Mouse (Mus musculus): ENCODE results near the gene Hs2st1. TPM values are rescaled to one million over a fixed set of nuclear protein-coding genes. Genes with fewer than 3 reads are reported as not detected.

Gene Hs2st1
- total RNA-seq, 2 experiments from 2014 or later = 56.2 to 58.7 TPM

GRCm38 (mm10) chr3:144467521-144467920 lies 102.5 kb downstream of the Hs2st1 start:
- intact Hi-C loops (cut with DNase I) = no loop called here
- DNase-seq (ENCODE audit: low spot score in 2 of 2) = no peak

- no peak for DNase-seq (ENCODE audit: low spot score in 2 of 2)
- intact Hi-C loops (cut with DNase I) = no loop called here
Measured at GRCm38 (mm10) chr3:144466108-144466678, 103.8 kb downstream of the Hs2st1 start.

- DNase-seq (ENCODE audit: low spot score in 2 of 2) = no peak
- intact Hi-C loops (cut with DNase I) = no loop called here
Measured at GRCm38 (mm10) chr3:144462679-144463078, 107.3 kb downstream of the Hs2st1 start.

GRCm38 (mm10) chr3:144460183-144460788 lies 109.7 kb downstream of the Hs2st1 start:
- intact Hi-C loops (cut with DNase I) = no loop called here
- no peak for DNase-seq (ENCODE audit: low spot score in 2 of 2)

- intact Hi-C loops (cut with DNase I) = loop anchor here (10.0 kb wide), 1 partner anchor 236 kb away; no protein-coding TSS in a partner anchor
- DNase-seq (ENCODE audit: low spot score in 2 of 2) = no peak
Measured at GRCm38 (mm10) chr3:144459285-144459697, 110.7 kb downstream of the Hs2st1 start.

GRCm38 (mm10) chr3:144453701-144454430 lies 116.1 kb downstream of the Hs2st1 start:
- no peak for DNase-seq (ENCODE audit: low spot score in 2 of 2)
- intact Hi-C loops (cut with DNase I) = loop anchor here (2.0 to 10.0 kb wide), 4 partner anchors 113 to 263 kb away; no protein-coding TSS in a partner anchor

GRCm38 (mm10) chr3:144448977-144449376 lies 121.0 kb downstream of the Hs2st1 start:
- intact Hi-C loops (cut with DNase I) = no loop called here
- no peak for DNase-seq (ENCODE audit: low spot score in 2 of 2)

- intact Hi-C loops (cut with DNase I) = no loop called here
- DNase-seq (ENCODE audit: low spot score in 2 of 2) = no peak
Measured at GRCm38 (mm10) chr3:144447917-144448316, 122.1 kb downstream of the Hs2st1 start.

GRCm38 (mm10) chr3:144446081-144446634 lies 123.8 kb downstream of the Hs2st1 start:
- intact Hi-C loops (cut with DNase I) = no loop called here
- DNase-seq (ENCODE audit: low spot score in 2 of 2) = no peak

GRCm38 (mm10) chr3:144437871-144438398 lies 132.0 kb downstream of the Hs2st1 start:
- intact Hi-C loops (cut with DNase I) = no loop called here
- DNase-seq (ENCODE audit: low spot score in 2 of 2) = no peak

- DNase-seq (ENCODE audit: low spot score in 2 of 2) = no peak
- intact Hi-C loops (cut with DNase I) = no loop called here
Measured at GRCm38 (mm10) chr3:144436076-144436475, 133.9 kb downstream of the Hs2st1 start.

- intact Hi-C loops (cut with DNase I) = no loop called here
- DNase-seq (ENCODE audit: low spot score in 2 of 2) = no peak
Measured at GRCm38 (mm10) chr3:144435281-144435680, 134.7 kb downstream of the Hs2st1 start.

GRCm38 (mm10) chr3:144434276-144434675 lies 135.7 kb downstream of the Hs2st1 start:
- DNase-seq (ENCODE audit: low spot score in 2 of 2) = no peak
- intact Hi-C loops (cut with DNase I) = no loop called here

- intact Hi-C loops (cut with DNase I) = no loop called here
- DNase-seq (ENCODE audit: low spot score in 2 of 2) = no peak
Measured at GRCm38 (mm10) chr3:144433039-144433438, 136.9 kb downstream of the Hs2st1 start.

GRCm38 (mm10) chr3:144432143-144432577 lies 137.8 kb downstream of the Hs2st1 start:
- no peak for DNase-seq (ENCODE audit: low spot score in 2 of 2)

GRCm38 (mm10) chr3:144428514-144429431 lies 141.2 kb downstream of the Hs2st1 start:
- no peak for DNase-seq (ENCODE audit: low spot score in 2 of 2)
- intact Hi-C loops (cut with DNase I) = no loop called here

More at GRCm38 (mm10) chr3:144432143-144432577, 137.8 kb downstream of the Hs2st1 start:
- intact Hi-C loops (cut with DNase I) = no loop called here

GRCm38 (mm10) chr3:144425041-144425448 lies 144.9 kb downstream of the Hs2st1 start:
- DNase-seq (ENCODE audit: low spot score in 2 of 2) = peak; percentile 75 to 81
- intact Hi-C loops (cut with DNase I) = no loop called here

GRCm38 (mm10) chr3:144421404-144422180 lies 148.4 kb downstream of the Hs2st1 start:
- intact Hi-C loops (cut with DNase I) = no loop called here
- DNase-seq (ENCODE audit: low spot score in 2 of 2) = no peak

Data from left cerebral cortex, postnatal 36 days (tissue).